Mouse (Mus musculus): ENCODE data around the gene Dlk2. TPM values are rescaled to one million over a fixed set of nuclear protein-coding genes. Genes with fewer than 3 reads are reported as not detected.

The Dlk2 gene
- polyA plus RNA-seq, 1 experiment from 2014 or later: 5.2 TPM

Other genes starting within 250 kb of the Dlk2 start
- gene Mrps18a, start 186.4 kb upstream of the Dlk2 start, polyA plus RNA-seq (2014; fragmentation: Nextera tagmentation; extraction: Ambion mirVana): 135 and 141 TPM in 2 replicates
- gene Rsph9, start 153.2 kb upstream of the Dlk2 start, polyA plus RNA-seq (2014; fragmentation: Nextera tagmentation; extraction: Ambion mirVana): 46.8 and 47.3 TPM in 2 replicates
- 29.5 and 31.6 TPM in 2 replicates for gene Mad2l1bp, start 143.9 kb upstream of the Dlk2 start, polyA plus RNA-seq (2014; fragmentation: Nextera tagmentation; extraction: Ambion mirVana)
- gene Gtpbp2, start 136.4 kb upstream of the Dlk2 start, polyA plus RNA-seq (2014; fragmentation: Nextera tagmentation; extraction: Ambion mirVana): 21.6 and 26.3 TPM in 2 replicates
- gene Polh, start 94.8 kb upstream of the Dlk2 start, polyA plus RNA-seq (2014; fragmentation: Nextera tagmentation; extraction: Ambion mirVana): 4.5 and 6.3 TPM in 2 replicates
- 50.5 and 50.9 TPM in 2 replicates for gene Xpo5, start 94.6 kb upstream of the Dlk2 start, polyA plus RNA-seq (2014; fragmentation: Nextera tagmentation; extraction: Ambion mirVana)
- gene Polr1c, start 49.4 kb upstream of the Dlk2 start, polyA plus RNA-seq (2014; fragmentation: Nextera tagmentation; extraction: Ambion mirVana): 90.2 and 106 TPM in 2 replicates
- gene Yipf3, start 49.3 kb upstream of the Dlk2 start, polyA plus RNA-seq (2014; fragmentation: Nextera tagmentation; extraction: Ambion mirVana): 97.5 and 102 TPM in 2 replicates
- 9.8 and 10.6 TPM in 2 replicates for gene Lrrc73, start 43.9 kb upstream of the Dlk2 start, polyA plus RNA-seq (2014; fragmentation: Nextera tagmentation; extraction: Ambion mirVana)
- 22.8 and 23.9 TPM in 2 replicates for gene Tjap1, start 14.4 kb upstream of the Dlk2 start, polyA plus RNA-seq (2014; fragmentation: Nextera tagmentation; extraction: Ambion mirVana)
- 4.3 and 6.7 TPM in 2 replicates for gene Abcc10, start 30.9 kb downstream of the Dlk2 start, polyA plus RNA-seq (2014; fragmentation: Nextera tagmentation; extraction: Ambion mirVana)
- 10.7 and 13.0 TPM in 2 replicates for gene Zfp318, start 86.3 kb downstream of the Dlk2 start, polyA plus RNA-seq (2014; fragmentation: Nextera tagmentation; extraction: Ambion mirVana)
- 0.93 and 1.2 TPM in 2 replicates for gene Crip3, start 131.5 kb downstream of the Dlk2 start, polyA plus RNA-seq (2014; fragmentation: Nextera tagmentation; extraction: Ambion mirVana)
- gene Slc22a7, start 141.0 kb downstream of the Dlk2 start, polyA plus RNA-seq (2014; fragmentation: Nextera tagmentation; extraction: Ambion mirVana): not detected in 2 replicates
- gene Ttbk1, start 190.3 kb downstream of the Dlk2 start, polyA plus RNA-seq (2014; fragmentation: Nextera tagmentation; extraction: Ambion mirVana): 3.8 and 4.8 TPM in 2 replicates
- 33.0 and 41.6 TPM in 2 replicates for gene Dnph1, start 199.3 kb downstream of the Dlk2 start, polyA plus RNA-seq (2014; fragmentation: Nextera tagmentation; extraction: Ambion mirVana)
- 7.6 and 10.8 TPM in 2 replicates for gene Cul9, start 249.0 kb downstream of the Dlk2 start, polyA plus RNA-seq (2014; fragmentation: Nextera tagmentation; extraction: Ambion mirVana)

Data from forebrain, embryonic 14.5 days (tissue).